Mouse (Mus musculus) hindbrain, embryonic 13.5 days (tissue): Measurements from ENCODE around the gene Gm5901. TPM values are rescaled to one million over a fixed set of nuclear protein-coding genes. Genes with fewer than 3 reads are reported as not detected.
"Not testable (repeated sequence)": the region's sequence is repeated elsewhere in the genome, so short reads cannot be mapped to it uniquely, and the experiment has no call there.

Experiments
- ATAC-seq: fragments of 200-750 bp; cut with Nextera tagmentation; 2 replicates; pipeline ENCODE4 v1.8.0; 2017; ENCODE audit warnings: moderate TSS enrichment; ENCODE audit not compliant: low FRiP score
- H3K27ac ChIP-seq: fragments of 300-500 bp; sonication (generic); 2 replicates; pipeline ENCODE4 v1.5.1; 2015; ENCODE audit warnings: inconsistent platforms, mild to moderate bottlenecking, moderate library complexity
- H3K27me3 ChIP-seq: fragments of 300-500 bp; sonication (generic); 2 replicates; pipeline ENCODE4 v1.6.1; 2015; ENCODE audit warnings: mild to moderate bottlenecking, inconsistent platforms
- H3K36me3 ChIP-seq: fragments of 300-500 bp; sonication (generic); 2 replicates; pipeline ENCODE4 v1.6.1; 2015; ENCODE audit warnings: mild to moderate bottlenecking, inconsistent platforms
- H3K4me1 ChIP-seq: fragments of 300-500 bp; sonication (generic); replicated peaks from 2 replicates; pipeline ENCODE4 v1.6.1; 2015; ENCODE audit warnings: inconsistent platforms
- H3K4me2 ChIP-seq: fragments of 300-500 bp; sonication (generic); 2 replicates; pipeline ENCODE4 v1.6.1; 2015; ENCODE audit warnings: inconsistent platforms, mild to moderate bottlenecking, moderate library complexity
- H3K4me3 ChIP-seq: fragments of 300-500 bp; sonication (generic); 2 replicates; pipeline ENCODE4 v1.5.1; 2015; ENCODE audit warnings: mild to moderate bottlenecking, inconsistent platforms
- H3K9ac ChIP-seq: fragments of 300-500 bp; sonication (generic); 2 replicates; pipeline ENCODE4 v1.6.1; 2015; ENCODE audit warnings: mild to moderate bottlenecking, inconsistent platforms
- H3K9me3 ChIP-seq: fragments of 300-500 bp; sonication (generic); 2 replicates; pipeline ENCODE4 v1.6.1; 2016; ENCODE audit warnings: inconsistent platforms
- WGBS: fragments of 180-500 bp; shearing (Covaris S2); methylation state at CpG from one replicate; pipeline ENCODE4 v1.1.7; 2015; 5-methylcytosine and 5-hydroxymethylcytosine counted together
- polyA plus RNA-seq: library from polyadenylated mRNA; unstranded; fragments of >200 nt; fragmentation: Nextera tagmentation; extraction: Ambion mirVana; gene quantifications from 2 replicates; pipeline ENCODE4 v1.2.1, GENCODE M21; 2015

Gene Gm5901
- polyA plus RNA-seq, 1 experiment from 2014 or later = not detected

DNA sequence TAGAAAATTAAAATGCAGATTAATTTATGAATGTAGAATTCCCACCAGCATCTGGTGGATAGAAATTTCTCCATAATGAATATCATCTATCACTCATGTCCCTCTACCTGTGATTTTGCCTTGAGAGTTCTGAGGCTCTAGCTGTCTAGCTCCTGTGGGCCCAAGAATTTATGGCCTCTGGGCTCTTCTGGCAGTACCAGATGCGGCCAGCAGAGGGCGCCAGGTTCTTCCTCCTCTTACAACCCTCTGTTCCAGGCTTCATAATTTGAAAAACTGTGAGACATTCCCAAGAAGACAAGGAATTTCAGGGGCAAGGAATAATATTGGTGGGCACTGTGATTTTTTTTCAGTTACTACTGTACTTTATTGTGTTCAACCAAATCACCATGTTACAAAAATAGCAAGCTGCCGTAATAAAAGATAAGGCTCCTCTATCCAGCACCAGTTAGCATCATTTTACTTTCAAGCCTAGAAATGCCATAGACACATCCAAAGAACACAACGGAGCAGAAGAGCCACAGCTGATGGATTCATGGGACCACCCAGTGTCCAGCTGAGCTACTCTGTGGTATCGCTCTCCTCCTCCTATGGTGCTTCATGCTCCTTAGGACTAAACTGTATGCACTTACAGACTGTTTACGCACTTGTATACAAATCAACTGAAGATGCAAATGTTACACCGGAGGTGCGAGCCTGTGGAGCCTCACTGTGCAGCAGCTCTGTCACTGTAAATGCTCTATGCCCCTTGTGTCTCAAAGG, 37.2 kb downstream of the Gm5901 start:
- peak; percentile 29; the same call in 1 of the 2 replicates for ATAC-seq
- H3K36me3 ChIP-seq, H3K4me3 ChIP-seq, H3K27me3 ChIP-seq, H3K9me3 ChIP-seq, H3K9ac ChIP-seq, H3K27ac ChIP-seq, H3K4me1 ChIP-seq, H3K4me2 ChIP-seq: not testable (repeated sequence)
- 62% methylated on average over 8 of the region's 8 CpGs for WGBS

DNA sequence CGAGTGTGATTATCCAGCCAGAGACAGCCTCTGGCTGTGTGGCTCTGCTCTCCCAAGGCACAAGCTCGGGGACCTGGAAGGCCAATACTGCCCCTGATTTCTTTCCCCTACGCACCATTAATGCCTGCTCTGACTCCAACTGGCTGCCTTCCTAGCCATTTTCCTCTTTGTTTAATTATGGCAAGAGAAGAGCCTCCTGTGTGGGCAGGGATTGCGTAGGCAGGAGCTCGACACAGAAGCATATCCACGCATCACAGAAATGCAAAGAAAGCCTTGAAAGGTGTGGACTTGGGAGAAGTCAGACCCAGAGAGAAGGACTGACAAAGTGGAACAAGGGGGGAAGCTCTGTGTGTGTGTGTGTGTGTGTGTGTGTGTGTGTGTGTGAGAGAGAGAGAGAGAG, 39.5 kb downstream of the Gm5901 start:
- no peak overlapping the region for H3K4me2 ChIP-seq
- no peaks in the 10 kb centered on the region for H3K36me3 ChIP-seq
- H3K4me1 ChIP-seq = no peaks in the 10 kb centered on the region
- no peak overlapping the region for H3K27ac ChIP-seq
- H3K9ac ChIP-seq = no peak overlapping the region
- no peaks in the 10 kb centered on the region for H3K9me3 ChIP-seq
- 64% methylated on average over 6 of the region's 6 CpGs for WGBS
- ATAC-seq = no peak
- no peak overlapping the region for H3K4me3 ChIP-seq
- no peaks in the 10 kb centered on the region for H3K27me3 ChIP-seq

DNA sequence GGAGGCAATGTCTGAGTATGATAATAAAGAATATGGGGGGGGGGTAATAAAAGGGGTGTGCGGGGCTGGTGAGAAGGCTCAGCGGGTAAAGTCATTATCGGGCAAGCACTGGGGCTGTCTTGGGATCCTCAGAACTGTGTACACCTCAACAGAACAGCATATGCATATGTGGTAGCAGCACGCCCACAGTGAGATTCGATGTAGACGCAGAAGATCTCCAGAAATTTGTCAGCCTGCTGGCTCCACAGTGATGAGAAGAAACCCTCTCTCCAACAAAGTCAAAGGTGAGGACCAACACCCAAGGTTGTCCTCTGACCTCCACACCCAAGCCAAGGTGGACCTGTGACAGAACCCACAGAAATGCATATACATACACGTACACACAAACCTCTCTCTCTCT, 41.7 kb downstream of the Gm5901 start:
- Histone ChIP-seq H3K36me3 (no peaks in the 10 kb centered on the region), H3K27me3 (no peaks in the 10 kb centered on the region), H3K4me1 (no peaks in the 10 kb centered on the region), H3K27ac (no peak overlapping the region), H3K4me3 (no peak overlapping the region), H3K9ac (no peak overlapping the region), H3K4me2 (no peak overlapping the region), H3K9me3 (no peaks in the 10 kb centered on the region)
- 94% methylated on average over 7 of the region's 7 CpGs for WGBS
- ATAC-seq = no peak

DNA sequence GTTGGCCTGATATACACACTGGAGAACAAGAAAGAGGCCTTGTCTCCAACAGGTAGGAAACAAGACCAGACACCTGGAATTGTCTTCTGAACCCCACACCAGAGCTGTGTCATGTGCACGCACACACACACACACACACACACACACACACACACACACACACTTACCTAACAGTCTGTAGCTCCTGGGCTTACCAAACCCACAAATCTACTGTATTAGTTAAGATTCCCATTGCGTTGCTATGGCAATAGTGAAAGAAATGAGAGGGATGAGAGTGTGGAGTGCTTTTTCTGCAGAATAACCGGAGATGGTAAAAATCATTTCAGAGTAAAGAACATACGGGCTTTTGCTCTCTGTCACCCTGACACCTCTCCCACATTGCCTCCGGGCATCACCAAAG, 43.3 kb downstream of the Gm5901 start:
- H3K36me3 ChIP-seq = no peaks in the 10 kb centered on the region
- H3K27me3 ChIP-seq = no peaks in the 10 kb centered on the region
- no peak overlapping the region for H3K9ac ChIP-seq
- no peak overlapping the region for H3K27ac ChIP-seq
- no peak overlapping the region for H3K4me2 ChIP-seq
- no peak for ATAC-seq
- no peaks in the 10 kb centered on the region for H3K9me3 ChIP-seq
- H3K4me3 ChIP-seq = no peak overlapping the region
- WGBS = 66% methylated on average over 5 of the region's 5 CpGs
- H3K4me1 ChIP-seq = no peaks in the 10 kb centered on the region

DNA sequence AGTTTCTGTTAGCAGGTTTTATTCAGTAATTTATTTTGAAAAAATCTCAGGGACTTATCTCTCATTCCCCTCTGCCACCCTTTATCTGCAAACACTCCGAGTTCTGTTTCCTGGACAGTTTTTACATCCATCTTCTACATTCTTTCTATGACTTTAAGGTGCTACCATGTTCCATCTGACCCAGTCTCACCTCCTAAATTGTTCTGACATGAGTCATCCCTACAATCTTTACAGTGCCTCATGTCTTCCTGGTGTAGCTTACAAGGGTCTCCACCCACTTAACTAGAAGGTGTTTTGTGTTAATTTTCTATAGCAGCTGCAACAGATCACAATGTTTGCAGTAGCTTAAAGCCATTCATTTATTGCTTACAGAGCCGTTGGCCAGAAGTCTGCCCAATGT, 46.1 kb downstream of the Gm5901 start:
- no peak overlapping the region for H3K4me2 ChIP-seq
- no peak for ATAC-seq
- 74% methylated on average over 2 of the region's 2 CpGs for WGBS
- H3K27me3 ChIP-seq = peaks cover 27% of the 10 kb centered on the region
- no peaks in the 10 kb centered on the region for H3K9me3 ChIP-seq
- H3K4me1 ChIP-seq = peaks cover 9% of the 10 kb centered on the region
- no peaks in the 10 kb centered on the region for H3K36me3 ChIP-seq
- H3K4me3 ChIP-seq = no peak overlapping the region
- no peak overlapping the region for H3K27ac ChIP-seq
- no peak overlapping the region for H3K9ac ChIP-seq

DNA sequence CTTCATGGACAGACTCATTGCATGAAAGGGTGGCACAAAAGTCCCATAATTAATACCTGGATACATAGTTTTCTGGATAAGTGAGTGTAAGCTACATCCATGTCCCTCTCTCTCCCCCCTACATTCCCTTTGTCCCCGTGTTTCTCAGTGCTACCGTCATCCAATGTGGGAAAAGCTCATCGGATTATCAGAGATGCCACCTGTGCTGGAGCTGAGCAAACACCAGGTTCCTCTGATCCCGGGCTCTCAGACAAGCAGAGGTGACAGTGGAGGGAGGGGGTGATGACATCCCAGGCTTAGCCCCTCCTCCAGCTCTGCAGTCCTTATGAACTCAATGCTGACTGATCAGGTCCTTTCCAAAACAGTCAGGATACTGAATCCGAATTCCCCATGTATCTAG, 49.5 kb downstream of the Gm5901 start:
- Histone ChIP-seq H3K27me3 (peaks cover 49% of the 10 kb centered on the region), H3K4me3 (no peak overlapping the region), H3K4me1 (peaks cover 12% of the 10 kb centered on the region), H3K9me3 (no peaks in the 10 kb centered on the region), H3K27ac (no peak overlapping the region), H3K36me3 (no peaks in the 10 kb centered on the region), H3K4me2 (no peak overlapping the region), H3K9ac (no peak overlapping the region)
- no peak for ATAC-seq
- 40% methylated on average over 5 of the region's 5 CpGs for WGBS

DNA sequence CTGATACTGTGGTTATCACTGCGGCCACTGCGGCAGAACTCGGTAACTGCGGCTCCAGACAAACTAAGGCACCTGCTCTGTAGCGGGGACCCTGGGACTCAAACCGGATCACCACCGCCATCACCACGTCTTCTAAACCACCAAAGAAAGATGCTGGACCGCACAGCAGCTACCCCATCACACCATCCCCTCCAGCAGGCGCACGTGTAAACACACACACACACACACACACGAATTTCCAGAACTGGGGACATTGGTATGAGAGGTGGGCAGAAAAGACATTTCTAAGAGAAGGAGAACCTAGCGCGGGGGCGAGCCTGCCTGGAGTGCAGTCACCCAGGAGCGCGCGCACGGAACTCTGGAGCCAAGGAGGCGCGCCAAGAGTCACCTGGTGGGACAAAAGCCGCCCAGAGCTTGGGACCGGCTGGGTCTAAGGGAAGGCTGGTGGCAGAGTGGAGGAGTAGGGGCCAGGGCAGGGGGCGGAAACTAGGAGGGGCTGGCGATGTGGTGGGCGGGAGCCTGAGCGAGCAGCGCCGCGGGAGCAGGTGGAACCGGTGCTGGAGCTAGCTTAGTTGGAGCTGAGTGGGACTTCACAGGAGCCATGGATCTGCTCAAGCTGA, 50.7 kb downstream of the Gm5901 start, which contains the start of gene Cckbr:
TSS of gene Cckbr (plus strand) at position 308 of the 620 bp plus-strand sequence.
- Histone ChIP-seq H3K27ac (no peak within 1 kb of the TSS), H3K9ac (peak within 1 kb of the TSS; percentile 73), H3K4me1 (peaks cover 12% of the 10 kb centered on the region), H3K4me2 (peak within 1 kb of the TSS; percentile 87), H3K4me3 (peak within 1 kb of the TSS; percentile 57), H3K9me3 (no peaks in the 10 kb centered on the region), H3K27me3 (peaks cover 49% of the 10 kb centered on the region), H3K36me3 (no peaks in the 10 kb centered on the region)
- peak; percentile 92 for ATAC-seq
- 2% methylated on average over 29 of the region's 31 CpGs for WGBS

DNA sequence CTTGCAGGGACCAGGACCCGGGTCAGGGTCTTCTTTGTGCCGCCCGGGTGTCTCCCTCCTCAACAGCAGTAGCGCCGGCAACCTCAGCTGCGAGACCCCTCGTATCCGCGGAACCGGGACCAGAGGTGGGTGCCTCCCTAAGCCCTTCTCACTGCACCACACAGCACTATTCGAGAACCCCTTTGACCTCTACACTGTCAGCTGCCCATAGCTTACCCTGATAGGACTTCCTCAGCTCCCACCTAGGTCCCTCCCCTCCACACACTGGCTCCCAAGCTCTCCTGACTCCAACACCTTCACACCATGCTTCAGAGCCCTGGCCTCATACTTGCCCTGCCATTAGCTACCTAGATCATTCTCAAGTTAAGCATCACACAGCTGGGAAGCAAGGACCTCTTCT, 51.2 kb downstream of the Gm5901 start:
- peaks cover 49% of the 10 kb centered on the region for H3K27me3 ChIP-seq
- no peaks in the 10 kb centered on the region for H3K9me3 ChIP-seq
- peak overlapping the region; percentile 73 for H3K9ac ChIP-seq
- H3K4me2 ChIP-seq = peak overlapping the region; percentile 87
- no peaks in the 10 kb centered on the region for H3K36me3 ChIP-seq
- peaks cover 12% of the 10 kb centered on the region for H3K4me1 ChIP-seq
- H3K4me3 ChIP-seq = peak overlapping the region; percentile 57
- H3K27ac ChIP-seq = no peak overlapping the region
- 1% methylated on average over 11 of the region's 11 CpGs for WGBS
- peak; percentile 70 for ATAC-seq

Other genes with a start within 250 kb of the Gm5901 start
- gene Olfr683, start 228.0 kb upstream of the Gm5901 start, polyA plus RNA-seq = not detected in 2 replicates
- not detected in 2 replicates for gene Olfr684, start 211.4 kb upstream of the Gm5901 start, polyA plus RNA-seq
- not detected in 2 replicates for gene Olfr685, start 189.0 kb upstream of the Gm5901 start, polyA plus RNA-seq
- not detected in 2 replicates for gene Olfr686, start 167.6 kb upstream of the Gm5901 start, polyA plus RNA-seq
- not detected in 2 replicates for gene Olfr688, start 86.9 kb upstream of the Gm5901 start, polyA plus RNA-seq
- 0.05 TPM in 1 of 2 replicates, not detected in the other for gene Olfr689, start 63.9 kb upstream of the Gm5901 start, polyA plus RNA-seq
- not detected in 2 replicates for gene Olfr690, start 40.9 kb upstream of the Gm5901 start, polyA plus RNA-seq
- gene Olfr691, start 32.8 kb upstream of the Gm5901 start, polyA plus RNA-seq = 0.21 and 0.22 TPM in 2 replicates
- not detected in 2 replicates for gene Olfr692, start 6.8 kb upstream of the Gm5901 start, polyA plus RNA-seq
- 41.5 and 43.7 TPM in 2 replicates for gene Fam160a2, start 25.0 kb downstream of the Gm5901 start, polyA plus RNA-seq
- gene Cnga4, start 29.5 kb downstream of the Gm5901 start, polyA plus RNA-seq = 0.16 TPM in 1 of 2 replicates, not detected in the other
- gene Cckbr, start 50.7 kb downstream of the Gm5901 start, polyA plus RNA-seq = 2.0 and 2.3 TPM in 2 replicates
- gene Cavin3, start 107.3 kb downstream of the Gm5901 start, polyA plus RNA-seq = 28.9 and 31.6 TPM in 2 replicates
- 72.7 and 73.5 TPM in 2 replicates for gene Smpd1, start 179.3 kb downstream of the Gm5901 start, polyA plus RNA-seq
- gene Apbb1, start 206.6 kb downstream of the Gm5901 start, polyA plus RNA-seq = 242 and 246 TPM in 2 replicates
- 0.23 and 0.32 TPM in 2 replicates for gene Hpx, start 225.1 kb downstream of the Gm5901 start, polyA plus RNA-seq